Mouse (Mus musculus): ENCODE data around the gene Ppfibp2.

Gene Ppfibp2

DNA sequence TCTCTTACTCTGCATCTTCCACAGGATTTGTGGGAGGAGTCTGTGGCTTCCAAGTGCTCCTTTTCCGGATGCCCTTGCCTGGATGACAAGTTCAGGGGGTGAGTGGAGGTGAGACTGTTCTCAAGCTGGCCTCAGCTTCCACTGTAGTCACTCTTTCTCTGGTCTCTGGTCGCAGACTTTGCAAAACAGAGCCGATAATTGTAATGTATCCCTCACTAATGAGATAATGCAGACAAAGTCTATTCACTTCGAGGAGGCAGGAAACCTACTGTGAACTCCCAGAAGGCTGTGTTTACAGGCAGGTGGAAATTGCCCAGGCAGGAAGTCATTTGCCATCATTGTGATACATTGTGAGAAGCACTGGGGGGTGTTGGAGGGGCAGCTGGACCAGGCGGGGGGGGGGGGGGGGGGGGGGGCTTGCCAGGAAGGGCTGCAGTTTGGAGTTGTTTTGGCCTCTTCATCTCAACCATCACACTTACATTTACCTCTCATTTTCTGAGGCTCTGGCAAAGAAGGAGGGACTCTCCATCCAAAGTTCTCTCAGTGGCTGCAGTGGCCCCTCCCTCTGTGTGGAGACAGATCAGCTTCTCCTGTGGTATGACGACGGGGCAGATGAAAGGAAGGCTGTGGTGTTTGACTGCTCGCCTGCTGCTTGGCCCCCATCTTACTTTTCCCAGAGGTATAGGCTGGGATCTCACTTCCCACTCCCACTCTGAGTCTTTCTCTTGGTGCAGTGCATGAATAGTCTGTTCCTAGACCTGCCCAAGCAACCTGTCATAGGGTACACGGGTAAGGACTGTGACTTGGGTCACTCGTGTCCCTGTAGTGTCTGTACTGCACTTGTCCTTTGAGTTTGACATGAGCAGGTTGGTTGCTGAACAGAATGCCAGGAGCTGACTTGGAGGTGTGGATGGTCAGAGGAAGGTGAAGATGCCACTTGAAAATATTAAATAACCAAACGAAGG, 23.3 kb downstream of the Ppfibp2 start:
- no peak for DNase-seq

DNA sequence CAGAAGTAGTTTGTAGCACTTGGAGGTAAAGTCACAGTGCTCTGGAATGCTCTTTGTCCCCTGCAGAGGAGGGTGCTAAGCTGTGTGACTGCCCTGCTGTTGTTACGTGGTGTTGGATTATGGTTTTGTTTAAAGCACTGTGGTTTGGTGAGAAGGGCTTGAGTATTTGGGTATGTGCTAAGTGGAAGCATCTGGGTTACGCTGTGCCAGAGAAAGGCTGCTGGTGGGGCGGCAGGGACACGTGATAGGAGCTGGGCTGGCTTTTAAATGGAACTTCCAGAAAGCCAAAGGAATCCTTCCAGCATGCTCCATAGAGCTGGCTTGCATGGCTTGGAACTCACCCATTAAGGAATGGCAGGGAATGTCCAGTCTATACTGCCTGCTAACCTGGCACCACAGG, 24.2 kb downstream of the Ppfibp2 start:
- no peak for DNase-seq

DNA sequence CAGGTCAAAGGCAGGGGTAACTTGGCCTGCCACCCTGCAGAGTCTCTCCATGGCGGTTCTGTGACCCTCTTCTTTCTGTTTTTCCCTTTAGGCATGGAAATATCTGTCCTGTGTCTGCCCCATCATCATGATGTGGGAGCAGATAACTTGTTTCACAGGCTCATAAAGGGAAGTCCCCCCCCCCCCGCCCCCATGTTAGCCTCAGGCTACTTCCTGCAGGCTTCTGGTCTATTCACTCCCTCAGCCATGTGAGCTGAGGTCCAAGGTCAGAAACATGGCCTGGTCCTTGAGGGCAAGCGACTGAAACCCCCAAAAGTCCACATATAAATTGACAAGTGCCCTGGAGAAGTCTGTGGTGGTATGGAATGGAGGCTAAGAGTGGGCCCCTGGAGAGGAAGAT, 25.1 kb downstream of the Ppfibp2 start:
- DNase-seq, result no peak

DNA sequence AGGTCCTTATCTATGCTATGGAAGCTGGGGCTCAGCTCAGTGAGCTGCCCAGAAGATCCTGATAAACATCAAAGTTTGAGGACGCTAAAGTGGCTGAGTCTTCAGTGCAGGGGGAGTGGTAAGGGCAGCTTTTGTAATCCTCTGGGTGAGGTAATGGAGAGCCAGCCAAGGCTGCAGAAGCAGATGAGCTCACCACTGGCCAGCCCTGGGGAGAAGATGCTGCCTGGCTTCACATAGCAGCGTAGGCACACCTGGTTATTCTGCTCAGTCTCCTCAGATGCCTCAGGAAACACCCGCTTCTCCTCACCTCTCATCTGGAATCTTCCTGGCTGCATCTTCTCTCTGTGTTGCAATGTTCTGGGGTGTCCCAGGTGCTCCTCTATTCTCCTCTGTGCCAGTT, 29.4 kb downstream of the Ppfibp2 start:
- no peak for DNase-seq

DNA sequence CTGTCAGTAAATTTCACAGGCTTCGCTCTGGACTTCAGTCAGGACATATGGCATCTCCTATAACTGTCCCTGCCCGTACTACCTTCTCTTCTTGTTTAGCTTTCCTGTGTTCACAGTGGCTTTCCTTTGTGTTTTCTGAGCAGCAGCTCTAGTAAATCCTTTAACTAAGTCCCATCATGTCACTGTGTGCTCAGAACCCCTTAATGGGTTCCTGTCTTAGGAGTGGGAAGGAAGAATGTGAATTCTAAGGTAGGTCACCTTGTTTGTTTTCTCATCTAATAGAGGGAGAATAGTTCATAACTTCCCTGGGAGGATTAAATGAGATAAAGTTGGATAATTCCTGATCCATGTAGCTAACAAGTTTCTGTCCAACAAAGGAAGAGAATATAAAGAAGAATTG, 30.1 kb downstream of the Ppfibp2 start, which contains the start of gene 5330417H12Rik:
TSS of gene 5330417H12Rik (minus strand) at position 101 of the 400 bp plus-strand sequence.
- DNase-seq, result no peak

DNA sequence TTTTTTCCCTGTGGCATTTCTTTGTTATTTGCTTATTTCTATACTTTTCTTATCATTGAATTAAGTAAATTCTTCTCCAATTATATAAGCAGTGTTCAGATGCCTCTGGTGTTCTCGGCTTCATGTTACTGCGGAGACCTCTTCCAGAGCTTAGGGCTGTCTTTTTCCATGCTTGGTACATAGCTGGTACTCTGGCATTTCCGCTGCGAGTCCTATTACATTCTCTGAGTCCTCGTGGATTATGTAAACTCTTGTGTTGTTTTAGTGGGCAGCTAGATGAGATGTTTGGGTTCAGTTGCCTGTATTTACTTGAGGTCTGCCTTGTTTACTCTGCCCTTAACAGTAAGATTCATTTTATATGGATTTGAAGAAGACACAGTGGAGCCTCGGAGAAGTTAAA, 30.8 kb downstream of the Ppfibp2 start:
- DNase-seq, result no peak

DNA sequence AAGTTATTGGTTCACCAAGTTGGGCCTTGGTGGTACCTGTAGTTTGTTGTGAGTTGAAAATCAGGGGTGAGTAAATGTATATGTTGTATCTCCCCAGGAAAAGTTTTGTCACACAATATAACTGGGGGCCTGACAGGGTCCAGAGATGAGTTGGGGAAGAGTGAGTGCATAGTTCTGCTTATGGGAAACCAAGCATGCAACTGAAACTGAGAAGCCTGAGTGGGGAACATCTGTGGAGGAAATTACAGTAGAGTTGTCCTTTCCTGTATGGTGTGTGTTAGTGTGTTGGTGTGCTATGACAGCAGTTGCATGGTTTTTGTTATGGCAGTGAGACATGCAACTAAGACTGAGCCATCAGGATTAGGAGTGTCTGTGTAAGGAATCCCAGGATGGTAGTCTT, 33.4 kb downstream of the Ppfibp2 start:
- DNase-seq, result no peak

DNA sequence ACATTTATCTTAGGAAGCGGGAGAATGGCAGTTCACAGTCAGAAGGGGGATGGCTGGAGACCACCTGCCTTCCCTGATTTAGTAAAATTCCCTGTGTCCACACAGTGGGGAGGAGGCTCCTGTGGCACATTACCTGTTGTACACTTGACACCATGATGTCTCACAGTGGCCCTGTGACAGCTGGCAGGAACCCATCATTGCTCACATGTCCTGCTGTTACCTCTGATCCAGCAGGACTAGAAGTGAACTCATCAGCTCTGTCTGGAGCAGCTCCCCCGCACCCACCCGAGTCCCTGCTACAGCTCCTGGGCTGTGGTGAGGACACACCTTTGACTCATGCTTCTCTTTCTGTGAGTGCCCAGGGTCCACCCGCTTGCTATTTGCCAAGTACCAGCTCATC, 38.2 kb downstream of the Ppfibp2 start:
- no peak for DNase-seq

DNA sequence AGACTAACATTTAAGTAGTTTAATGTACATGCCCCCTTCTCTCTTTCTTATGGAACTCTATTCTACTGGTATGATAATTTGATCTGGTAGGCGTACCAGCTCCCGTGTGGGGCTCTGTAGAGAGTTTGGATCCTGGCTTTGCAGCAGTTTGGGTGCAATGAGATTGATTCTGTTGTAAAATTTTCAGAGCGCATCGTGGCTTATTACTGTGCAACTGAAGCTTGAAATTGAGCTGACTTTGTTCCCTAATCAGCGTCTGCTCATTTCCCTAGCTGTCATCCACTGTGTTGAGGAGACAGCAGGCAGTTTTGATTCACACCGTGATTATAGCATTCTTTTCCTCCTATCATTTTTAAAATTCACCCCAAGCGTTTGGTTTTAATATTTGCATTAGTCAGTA, 42.4 kb downstream of the Ppfibp2 start:
- no peak for DNase-seq

DNA sequence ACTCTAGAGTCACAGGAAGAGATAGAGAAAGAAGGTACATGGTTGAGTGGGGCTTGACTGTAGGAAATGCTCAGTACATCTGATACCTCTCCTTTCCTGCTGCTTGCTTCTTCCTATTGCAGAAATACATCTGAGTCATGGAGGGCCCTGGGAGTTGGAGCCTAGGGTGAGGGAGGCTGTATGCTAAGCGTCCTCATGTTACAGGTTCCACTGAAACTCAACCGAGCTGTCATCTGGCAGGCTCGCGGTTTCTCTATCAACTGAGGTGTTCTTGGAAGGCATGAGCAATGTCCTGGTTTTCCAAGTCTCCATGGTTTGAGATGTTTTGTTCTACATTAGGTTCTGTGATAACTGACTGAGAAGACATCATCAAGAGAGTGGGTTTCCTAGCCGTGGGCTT, 43.0 kb downstream of the Ppfibp2 start:
- DNase-seq, result no peak

DNA sequence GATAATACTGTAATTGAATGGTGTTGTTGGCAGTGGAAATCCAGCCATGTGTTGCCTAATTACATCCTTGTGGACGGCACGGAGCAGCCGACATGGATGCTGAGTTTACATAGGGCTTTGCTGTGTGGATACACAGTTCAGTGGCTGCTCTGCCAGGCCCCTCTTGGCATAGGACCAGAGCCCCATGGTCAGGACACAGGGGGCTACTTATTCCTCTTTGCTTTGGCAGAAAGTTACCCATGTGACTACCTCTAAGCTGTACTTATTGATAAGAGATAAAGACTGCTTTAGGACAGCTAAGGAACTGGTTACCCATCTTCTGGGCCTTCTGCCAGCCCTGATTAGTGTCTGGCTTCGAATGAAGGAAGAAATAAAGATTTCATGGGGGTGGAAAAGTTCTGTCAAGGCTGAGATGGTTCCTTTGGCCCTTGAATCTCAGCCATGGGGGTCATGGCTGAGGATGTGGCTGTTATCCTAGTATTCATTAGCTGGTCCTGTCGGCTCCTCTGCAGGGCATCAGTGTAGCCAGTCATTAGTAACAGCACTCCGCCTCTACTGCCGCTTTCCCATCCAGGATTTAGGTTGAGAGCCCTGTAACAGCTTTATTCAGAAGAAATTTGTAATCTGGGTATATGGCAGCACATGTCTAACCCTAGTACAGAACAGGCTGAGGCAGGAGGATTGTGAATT, 47.7 kb downstream of the Ppfibp2 start:
- no peak for DNase-seq

DNA sequence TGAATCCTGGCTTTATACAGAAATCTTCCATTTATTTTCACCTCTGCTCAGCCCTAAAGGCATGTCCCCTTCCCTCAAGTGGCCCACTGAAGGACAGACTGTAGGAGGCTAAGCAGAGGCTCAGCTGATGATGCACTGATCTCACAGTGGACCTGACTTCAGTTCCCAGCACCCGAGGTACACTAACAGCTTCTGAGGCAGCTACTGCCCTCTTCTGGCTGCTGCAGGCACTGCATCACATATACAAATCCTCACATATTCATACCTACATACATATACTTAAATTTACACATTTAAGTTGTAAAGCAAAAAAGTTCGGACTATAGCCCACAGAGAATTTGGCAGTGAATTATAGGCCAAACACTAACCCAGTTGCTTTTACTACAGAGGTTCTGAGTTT, 50.0 kb downstream of the Ppfibp2 start:
- no peak for DNase-seq

DNA sequence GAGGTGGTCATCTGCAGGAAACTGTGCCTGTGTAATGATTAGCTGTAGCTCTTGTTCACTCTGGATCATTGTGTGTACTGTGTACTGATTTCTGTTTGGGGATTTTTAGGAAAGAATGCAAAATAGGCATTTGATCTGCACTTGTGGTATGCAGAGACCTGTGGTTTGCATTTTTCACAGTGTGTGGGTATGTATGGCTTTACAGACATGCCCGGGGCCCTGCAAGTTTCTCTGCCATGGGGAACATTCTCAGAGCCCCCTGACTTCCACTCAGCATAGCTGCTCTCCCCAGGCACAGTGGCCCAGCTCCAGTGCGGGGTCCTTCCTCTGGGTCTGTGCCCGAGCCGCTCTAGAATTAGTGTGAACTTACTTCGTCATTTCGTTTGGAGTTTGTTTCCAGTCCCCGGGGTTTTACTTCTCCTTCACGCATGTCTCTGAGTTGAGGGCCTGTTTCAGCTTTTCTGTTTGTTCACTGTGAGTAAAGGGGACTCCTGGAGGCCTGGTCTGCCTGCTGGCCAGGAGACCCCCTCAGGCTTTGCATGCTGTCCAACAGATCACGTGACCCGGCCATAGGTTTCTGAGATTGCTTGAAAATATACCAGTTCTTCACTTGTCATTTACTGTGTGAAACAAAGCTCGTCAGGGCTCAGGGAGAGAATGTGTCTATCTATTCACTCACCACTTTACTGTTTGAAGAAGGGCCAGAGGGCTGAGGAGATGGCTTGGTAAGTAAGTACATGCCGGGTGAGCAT, 54.1 kb downstream of the Ppfibp2 start:
- no peak for DNase-seq

DNA sequence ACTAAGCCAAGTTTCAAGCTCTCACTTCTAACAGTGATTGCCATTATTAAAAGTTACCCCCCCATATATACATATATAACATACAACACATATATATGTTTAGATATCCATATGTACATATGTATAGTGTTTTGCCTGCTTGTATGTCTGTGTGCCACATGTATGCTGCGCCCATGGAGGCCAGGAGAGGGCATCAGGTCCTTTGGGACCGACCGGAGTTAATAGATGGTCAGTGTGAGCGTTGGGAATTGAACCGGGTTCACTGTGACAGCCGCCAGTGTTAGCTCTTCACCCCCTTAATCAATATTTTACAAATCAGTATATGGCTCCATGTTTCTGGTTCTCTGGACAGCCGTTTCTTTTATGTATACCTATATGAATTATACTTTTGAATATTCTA, 55.0 kb downstream of the Ppfibp2 start:
- DNase-seq, result no peak

DNA sequence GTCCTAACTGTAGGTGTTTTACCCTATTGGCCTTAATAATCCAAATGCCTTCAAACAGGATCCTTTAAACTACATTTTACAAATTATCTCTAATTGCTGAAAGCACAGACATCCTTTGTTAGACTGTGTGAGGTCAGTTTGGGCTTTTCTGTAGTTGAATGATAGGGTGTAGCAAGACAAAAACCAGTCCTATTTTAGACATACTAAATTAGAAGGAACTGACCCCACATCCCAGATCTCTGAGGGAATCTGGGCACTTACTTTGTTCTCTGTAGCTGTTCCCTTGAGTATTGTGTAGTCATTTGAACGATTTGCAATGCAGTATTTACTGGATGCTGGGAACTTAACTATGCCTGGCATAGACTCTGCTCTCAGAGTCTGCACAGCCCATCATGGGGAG, 56.8 kb downstream of the Ppfibp2 start:
- no peak for DNase-seq

DNA sequence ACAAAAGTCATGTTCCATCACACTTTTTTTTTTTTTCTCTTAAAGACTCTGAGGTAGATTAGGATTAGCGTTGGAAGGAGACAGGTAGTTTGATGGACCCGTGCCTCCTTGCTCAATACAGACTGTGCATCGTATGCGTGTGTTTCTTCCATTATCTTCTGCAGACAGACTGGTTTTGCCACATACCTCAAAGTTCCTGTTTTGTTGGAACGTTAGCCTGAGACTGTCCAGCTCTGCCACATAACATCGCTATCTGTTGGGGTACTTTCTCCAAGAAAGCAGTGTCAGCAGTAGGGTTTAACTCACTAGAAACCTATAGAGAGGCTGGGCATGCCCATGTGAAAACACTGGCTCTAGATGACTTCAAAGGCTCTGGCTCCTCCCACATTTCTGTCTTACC, 61.4 kb downstream of the Ppfibp2 start:
- no peak for DNase-seq

DNA sequence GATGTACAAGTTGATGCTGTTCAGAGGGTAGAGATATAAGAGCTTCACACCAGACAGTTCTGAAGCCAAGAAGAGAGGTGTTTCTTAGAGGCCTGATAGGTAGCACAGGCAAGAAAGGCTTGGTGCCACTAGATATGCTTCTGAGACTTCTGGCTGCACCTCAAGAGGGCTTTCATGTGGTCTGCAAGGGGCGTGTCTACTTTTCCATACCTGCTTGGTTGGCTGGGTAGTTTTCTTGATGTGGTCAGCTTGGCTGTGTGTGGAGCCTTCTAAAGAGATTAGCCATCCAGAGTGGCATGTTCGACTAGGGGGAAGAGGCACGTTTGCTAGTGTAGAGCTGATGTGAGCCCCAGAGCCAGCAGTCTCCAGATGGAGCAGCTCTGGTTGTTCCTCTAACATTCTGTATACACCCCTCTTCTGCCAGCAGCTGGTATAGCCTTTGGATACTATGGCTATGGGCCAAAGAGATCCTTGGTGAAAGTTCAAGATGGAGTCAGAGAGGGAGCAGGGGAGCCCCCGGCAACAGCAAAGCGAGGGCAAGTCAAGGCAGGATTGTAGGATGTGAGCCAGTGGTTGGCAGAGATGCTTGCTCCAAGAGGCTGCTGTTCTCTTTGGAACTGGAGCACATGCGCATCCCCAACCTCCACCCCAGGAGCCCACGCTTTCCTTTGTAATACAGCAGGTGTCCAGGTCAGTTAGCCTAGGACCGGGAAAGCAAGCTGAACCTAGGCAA, 64.3 kb downstream of the Ppfibp2 start:
- DNase-seq, result no peak

DNA sequence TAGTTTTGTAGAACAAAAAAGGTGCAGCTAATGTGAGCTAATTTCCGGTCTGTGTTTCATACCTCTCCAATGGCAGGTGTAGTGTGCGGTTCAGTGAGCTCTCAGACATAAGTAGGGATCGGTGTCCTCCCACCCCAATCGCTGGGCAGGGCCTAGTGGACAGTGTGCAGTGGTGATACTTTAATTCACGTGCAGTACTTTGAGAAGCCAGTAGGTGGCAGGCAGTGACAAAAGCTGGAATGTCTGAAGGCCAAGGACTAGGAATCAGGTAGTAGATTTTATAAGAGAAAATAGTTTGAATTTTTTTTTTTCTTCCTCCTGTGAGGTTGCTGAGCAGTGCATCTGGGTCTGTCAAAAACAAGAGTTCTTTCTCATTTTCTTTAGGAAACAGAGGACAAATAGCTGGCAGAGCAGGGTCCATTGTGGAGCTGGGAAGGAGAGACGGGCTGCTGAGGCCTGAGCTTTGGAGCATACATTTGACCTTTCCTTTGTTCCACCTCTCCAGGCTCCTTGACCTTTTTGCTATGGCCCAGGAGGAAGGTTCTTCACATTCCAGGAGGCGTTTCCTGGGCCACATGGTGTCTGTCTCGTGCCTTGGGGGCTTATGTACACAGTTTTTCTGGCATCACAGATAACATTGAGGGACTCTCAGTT, 66.3 kb downstream of the Ppfibp2 start:
- DNase-seq, result peak in 1 of 2 experiments; percentile 61

DNA sequence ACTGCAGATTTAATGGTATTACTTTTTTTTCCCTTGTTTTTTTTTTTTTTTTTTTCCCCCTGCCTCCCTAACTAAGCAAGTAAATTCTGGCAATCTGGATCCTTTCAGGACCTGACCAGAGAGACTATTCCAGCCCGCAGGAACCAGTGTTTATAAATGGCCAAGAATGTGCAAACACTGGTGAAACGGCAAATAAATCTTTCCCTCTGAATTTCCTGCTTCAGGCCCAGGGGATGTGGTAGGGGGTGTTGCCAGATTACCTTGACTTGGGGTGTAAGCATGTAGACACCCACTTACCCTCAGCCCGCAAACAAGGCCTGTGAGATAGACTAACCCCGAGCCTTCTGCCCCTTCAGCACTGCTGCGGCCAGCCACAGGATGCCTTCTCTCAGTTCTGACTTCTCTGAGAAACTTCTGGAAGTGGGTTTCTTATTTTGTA, 66.9 kb downstream of the Ppfibp2 start:
- no peak for DNase-seq

DNA sequence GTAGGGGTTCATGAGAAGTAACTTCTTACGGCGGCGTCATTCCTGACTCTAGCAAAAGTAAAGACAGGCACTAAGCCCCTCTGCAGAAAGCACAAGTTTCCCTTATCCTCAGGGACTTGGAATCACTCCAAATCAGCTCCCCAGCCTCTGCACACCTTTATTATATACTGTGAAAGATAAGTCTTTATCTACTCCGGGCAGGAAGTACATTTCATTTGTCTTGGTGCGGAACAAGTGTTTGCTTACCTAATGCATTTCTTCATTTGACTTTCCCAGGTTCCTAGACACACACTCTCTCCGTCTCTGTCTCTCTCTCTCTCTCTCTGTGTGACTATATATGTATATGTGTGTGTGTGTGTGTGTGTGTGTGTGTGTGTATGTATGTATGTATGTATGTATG, 68.6 kb downstream of the Ppfibp2 start:
- no peak for DNase-seq

DNA sequence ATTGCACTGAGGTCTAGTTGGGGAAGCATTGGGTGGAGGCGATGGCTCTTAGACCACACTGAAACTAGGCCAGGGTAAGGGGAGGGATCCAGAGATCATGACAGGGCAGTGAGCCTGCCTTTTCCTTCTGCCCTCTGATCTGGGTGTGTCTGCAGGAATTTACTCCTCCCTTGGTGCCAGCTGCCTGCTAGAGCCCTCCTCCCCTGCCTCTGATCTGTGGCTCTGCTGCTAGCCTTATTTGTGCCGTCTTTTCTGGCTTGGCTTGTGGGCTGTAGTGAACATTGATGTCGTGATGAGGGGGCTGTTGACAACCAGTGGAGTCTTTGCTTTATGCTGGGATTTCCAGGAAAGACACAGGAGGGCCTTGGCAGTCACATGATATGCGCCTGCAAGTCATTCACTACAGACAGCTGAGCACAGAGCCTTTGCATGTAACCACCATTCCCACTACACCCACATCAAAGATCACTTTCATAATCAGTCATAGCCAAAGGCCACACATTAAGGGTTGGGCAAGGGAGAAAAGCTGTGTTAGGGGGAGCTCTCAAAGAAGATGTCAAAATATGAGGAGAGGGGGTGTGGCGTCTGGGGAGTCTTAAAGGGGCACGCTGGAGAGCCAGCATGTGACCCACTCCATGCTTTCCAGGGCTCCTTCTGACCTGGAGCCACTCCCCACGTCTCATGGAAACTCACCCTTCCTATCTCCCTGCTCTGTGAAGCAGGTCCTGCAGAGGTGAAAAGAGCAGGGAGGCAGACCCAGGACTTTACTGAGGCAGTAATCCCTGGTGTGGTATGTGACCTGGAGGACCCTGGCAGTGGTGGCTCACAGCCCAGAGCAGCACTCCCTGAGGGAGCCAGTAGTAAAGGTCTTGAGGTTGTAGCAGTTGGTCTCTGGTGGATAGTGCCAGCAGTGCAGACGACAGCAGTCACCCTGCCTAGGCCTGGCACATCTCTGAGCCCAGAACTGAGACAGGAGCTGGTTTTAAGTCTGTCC, 69.4 kb downstream of the Ppfibp2 start:
- no peak for DNase-seq
